Mouse (Mus musculus) embryonic fibroblast, embryonic 13.5 days (primary cell): ENCODE measurements around the gene Mpv17l.

Source experiments
- CTCF ChIP-seq: IDR thresholded peaks from 2 replicates; pipeline ENCODE4 v1.5.1; 2011; ENCODE audit warnings: mild to moderate bottlenecking, control low read depth, low read length, moderate library complexity, borderline replicate concordance; ENCODE audit not compliant: insufficient read depth
- POLR2A ChIP-seq: IDR thresholded peaks from 2 replicates; pipeline ENCODE4 v1.6.1; 2011; ENCODE audit warnings: low read depth, mild to moderate bottlenecking, control low read depth, low read length, moderate library complexity

DNA sequence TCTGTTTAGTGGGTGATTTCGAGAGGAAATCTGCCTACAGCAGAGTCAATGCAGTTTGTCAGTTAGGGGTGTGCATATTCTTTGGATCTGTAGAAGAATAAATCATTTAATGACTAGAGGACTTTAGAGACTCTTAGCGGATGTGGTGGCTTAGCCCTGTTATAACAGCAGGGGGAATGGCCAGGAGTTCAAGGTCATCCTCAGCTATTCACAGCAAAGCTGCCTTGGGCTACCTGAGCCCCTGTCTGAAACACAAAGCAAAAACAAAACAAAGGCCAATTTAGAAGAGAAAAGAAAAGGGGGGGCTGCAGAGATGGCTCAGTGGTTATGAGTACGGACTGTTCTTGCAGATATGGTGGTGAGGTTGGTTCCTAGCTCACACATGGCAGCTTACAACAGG lies 48.3 kb downstream of the Mpv17l start:
- TF ChIP-seq CTCF (no peak), POLR2A (no peak)
